Mouse (Mus musculus): ENCODE measurements at regions not wholly inside any gene's neighbourhood (a gene's known extent, or its start where the extent isn't known, plus 50 kb on each side); places are given as distances from the start of the nearest gene placed in this dataset.
"Not testable (repeated sequence)": the region's sequence is repeated elsewhere in the genome, so short reads cannot be mapped to it uniquely, and the experiment has no call there.

DNA sequence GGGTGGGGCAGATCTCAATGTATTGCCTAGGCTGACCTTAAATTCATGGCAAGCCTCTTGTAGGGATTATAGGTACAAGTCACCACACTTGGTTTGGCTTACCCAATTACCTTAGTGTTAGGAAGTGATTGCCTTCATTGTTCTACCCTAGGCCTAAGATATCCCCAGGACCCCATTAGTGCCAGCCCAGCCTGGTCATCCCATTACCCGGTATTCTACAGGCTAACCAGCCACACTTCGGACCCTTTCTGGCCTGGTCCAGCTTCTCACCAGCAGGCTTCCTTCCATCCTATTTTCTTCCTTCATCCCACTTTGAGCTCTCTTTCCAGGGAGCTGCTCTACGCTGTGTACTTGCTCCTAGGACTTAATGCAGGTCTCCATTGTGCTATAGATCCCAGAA lies 59.5 kb downstream of the Tex35 start:
- no peak for DNase-seq

DNA sequence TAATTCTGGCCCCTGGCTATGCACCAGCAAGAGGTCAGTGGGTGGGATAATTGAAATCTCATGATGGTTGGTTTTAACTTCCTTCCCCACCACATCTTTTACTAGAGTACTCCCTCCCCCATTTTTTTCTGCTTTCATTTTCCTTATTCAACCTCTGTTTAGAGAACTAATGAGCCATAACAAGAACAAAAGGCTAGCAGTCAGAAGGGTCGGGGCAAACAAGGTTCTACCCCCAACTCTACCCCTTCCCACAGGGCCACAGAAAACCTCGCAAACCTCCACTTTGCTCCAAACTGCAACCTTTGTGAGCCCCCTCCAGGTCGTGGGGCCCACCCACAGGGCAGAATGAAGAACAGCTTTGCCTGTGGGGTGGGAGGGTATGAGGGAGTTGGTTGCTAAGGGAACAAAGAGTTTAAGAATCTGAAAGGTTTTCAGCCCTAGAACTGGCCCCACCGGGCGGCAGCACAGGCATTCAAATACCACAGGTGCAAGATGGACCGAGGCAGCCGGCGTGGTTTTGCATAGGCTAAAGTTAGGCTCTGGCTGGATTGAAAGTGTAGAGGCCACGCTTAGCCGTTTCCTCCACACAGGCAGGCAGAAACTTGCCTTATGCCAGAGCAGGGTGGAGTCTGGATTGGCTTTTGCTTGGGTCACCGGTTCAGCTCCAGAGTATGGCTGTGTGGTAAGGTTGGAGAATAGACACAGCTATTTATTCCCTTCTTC lies 60.1 kb downstream of the Tex35 start:
- DNase-seq, result no peak

DNA sequence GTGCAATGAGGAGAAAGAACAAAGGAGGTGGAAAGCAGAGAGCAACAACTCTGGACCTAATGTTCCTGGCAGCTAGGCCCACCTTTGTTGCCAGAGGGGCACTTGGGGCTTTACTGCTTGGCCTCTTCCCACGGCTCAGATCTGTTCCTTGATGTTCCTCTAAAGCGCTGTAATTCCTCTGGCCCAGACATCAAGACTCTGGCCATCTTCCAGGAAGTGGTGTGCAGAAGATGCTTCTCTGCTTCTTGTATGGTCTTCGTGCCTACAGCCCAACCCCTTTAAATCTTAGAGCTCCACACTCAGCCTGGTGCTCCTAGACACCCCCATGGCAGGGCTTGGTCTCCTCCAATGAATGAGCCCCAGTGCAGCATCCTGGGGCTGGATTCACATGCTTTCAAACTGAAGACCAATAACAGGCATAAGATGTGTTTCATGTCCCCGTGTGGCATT lies 60.7 kb downstream of the Tex35 start:
- DNase-seq, result no peak

DNA sequence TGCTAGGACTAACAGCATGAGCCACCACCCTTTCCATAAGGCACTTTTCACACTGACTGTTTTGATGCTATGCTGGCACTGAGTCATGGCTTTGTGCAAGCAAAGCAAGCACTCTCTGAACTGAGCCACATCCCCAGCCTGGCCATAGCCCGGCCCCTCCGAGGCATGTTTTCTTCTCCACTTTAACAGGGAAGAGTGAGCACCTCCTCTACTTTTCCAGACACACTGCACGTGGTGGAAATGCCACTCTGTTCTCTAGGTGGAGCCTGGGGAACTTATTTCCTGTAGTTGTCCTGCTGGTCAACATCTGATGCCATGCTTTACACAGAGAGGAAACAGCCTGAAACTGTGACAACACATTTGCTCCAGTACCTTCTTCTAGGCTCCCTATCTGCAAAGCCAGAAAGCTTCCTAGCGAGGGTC lies 61.7 kb downstream of the Tex35 start:
- DNase-seq, result no peak

DNA sequence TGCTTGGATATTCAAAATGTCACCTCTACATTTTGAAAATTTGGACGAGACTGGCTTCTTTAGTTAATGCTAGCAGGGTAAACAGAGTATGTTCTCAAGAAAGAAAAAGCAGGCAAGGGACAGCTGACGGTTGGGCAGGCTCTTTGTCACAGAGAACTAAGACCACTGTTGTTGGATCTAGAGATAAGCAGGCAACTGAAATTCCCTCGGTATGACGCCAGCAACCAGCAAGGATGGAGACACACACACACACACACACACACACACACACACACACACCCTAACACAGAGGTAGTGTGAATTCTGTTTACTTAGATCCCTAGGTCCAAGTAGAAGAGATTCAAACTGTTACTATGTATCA lies 68.7 kb downstream of the Tex35 start:
- no peak for DNase-seq

DNA sequence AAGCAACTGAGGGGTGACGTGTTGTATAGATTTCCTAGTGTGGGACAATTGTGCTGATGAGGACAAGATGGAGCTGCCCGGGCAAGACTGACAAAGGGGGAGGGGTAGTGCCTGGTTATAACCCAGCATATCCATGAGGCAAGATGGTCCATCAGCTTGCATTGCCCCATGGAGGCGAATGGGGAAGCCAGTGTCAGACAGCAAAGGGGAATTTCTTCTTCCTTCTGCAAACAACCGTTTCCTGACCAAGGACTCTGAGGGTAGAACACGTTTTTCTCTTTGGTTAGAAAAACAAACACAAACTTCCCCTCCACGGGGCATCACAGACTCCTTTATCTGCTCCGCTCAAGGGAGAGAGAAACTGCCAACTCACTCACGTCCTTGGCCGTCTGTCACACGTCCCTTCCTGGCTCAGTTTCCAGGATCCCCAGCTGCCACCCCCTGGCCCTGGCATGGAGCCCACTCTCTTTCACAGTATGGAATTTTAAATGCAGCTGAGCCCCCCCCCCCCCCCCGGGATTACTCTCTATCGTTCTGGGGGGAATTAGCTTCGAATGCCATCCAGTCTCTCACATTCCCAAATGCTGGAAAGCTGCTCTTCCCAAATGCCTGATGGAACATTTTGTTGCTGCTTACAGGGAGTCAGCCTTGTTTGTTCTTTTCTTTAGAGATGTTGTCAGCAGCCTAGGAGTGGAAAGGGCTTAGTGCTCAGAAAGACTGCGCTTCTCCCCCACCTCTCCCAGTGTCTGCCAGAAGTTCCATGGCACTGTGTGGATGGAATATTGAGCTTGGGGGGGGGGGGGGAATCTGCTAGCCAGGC lies 69.3 kb downstream of the Tex35 start:
- DNase-seq, result peak; percentile 39

DNA sequence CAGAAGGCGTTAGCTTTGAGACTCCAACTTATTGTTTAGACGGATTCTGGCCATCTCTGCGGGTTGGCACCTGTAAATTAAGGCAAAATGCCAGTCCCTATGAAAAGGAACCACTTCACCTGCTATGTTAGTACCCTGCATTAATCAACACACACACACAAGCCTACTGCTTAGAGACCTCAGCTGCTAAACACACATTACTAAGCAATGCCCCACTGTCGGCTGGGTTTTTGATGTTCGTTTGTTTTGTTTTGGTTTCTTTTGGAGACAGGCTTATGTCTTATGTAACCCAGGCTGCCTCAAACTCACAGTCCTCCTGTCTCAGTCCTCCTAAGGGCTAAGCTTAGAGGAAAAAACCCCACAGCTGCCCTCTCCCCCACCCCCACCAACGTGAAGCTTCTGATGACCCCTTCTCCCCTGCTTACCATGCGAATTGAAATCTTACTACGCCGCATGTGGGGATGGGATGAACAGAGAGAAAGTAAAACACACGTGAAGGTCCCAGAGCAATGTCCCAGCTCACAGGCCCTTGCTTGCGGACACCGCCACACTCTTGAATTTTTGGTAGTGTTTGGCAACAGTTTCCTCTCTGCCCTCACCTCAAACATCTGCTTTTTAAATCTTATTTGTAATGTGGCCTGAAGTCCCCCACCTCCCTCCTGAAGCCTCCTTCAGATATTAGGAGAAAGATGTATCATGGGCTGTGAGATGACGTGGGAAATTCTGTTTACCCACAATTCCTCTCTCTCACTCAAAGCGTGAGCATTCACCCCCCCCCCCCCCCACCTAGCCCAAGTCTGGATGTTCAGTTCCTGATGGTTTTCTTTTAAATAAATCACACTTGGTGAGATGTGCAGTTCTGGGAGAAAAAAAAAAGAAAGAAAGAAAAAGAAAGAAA lies 70.1 kb downstream of the Tex35 start:
- no peak for DNase-seq

DNA sequence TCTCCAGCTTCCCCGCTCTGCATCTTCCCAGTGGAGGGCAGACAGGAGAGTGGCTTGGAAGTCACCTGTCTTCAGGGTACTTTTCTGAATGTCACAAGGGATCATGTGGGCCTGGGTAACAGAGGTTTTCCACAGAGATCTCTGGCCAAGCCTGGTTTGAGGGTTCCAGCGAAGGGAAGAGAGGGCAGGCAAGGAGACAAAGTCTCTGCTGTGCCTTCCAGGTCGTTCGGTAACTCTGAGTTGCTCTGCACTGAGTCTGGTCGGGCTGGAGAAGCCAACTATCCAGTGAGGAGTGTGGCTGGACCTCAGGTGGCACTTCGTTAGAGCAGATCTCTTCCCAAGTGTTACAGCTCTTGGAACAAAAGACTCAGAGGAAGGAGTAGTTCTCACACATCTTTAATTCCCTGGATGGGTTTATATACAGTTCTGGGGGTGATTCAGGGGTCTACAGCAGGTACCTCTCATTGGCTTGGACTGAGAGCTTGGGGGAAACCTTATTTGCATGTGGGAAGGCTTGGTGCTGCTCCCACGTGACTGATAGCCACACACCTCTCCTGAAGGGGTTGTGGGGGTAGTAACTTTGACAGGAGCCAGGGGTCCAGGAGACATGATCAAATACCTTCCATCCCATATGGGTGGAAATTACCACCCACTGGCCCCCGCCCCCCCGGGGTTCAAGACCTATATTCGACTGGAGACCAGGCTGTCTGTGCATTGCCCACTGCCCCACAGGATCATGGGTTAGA lies 71.1 kb downstream of the Tex35 start:
- DNase-seq, result no peak

DNA sequence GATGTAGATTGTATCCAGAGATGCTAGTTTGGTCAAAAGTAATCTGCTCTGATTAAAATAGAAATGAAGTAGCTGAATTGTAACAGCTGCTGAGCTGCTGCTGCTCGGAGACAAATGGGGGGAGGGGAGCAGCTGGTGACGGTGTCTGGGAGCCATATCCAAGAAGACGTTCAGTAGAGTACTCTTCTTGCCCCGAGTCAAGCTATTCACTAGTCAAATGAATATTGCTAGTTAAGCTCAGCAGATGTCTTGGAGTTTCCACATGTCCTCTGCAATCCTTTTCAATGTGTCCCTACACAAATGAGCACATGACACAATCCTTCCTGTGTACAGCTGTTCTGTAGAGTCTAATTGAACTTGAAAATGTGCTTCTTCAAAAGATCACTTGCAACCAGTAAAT lies 71.7 kb downstream of the Tex35 start:
- no peak for DNase-seq

DNA sequence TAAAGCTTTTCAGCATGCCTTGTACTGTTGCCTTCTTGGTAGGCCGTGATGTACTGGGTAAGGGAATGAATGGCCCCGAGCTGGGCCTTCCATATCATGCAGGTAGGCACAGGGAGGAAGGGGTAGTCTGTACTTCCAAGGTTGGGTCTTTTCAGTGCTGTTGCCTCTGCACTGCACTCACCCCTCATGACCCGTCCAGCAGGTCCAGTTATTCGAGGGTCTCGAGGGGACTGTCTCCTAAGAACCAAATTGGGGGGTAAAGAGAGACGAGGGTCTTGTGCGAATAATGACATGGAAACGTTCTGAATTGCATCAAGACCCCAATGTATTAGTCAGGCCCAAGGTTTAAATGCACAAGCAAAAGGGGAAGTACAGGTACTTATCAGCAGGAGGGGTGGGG lies 73.3 kb downstream of the Tex35 start:
- DNase-seq, result not testable (repeated sequence)

DNA sequence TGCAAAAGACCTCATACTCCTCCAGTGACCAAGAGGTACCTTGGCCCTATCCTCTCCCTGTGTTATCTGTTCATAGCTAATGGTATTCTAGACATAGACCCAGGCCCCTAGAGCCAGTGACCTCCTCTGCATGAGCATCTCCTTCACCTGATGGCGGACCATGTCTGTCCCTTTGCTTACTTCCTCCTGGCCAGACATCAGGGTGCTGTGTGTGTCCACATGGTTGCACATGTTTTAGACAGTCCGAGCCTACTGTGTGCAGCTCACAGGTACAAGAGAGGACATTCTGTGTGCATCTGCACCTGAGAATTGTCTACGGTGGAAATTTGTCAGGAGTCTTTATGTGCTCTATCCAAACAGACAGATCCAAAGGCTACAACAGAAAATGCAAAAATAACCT lies 79.8 kb downstream of the Tex35 start:
- DNase-seq, result no peak

DNA sequence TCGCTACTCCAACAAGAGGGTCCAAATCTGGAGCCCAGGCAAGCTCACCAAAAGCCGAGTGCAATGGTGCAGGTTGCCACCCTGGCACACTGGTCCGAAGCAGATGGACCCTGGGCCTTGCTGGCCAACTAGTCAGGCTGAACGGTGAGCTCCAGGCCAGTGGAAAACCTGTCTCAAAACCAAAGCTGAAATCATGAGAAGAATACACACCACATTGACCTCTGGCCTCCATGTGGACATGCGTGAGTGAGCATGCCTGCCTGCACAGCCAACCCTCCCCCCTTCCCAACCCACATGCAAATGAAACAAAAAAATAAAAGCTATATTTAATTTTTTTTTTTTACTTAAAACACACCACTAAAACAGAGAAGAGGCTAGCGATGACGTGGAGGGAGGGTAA lies 80.8 kb downstream of the Tex35 start:
- DNase-seq, result no peak

DNA sequence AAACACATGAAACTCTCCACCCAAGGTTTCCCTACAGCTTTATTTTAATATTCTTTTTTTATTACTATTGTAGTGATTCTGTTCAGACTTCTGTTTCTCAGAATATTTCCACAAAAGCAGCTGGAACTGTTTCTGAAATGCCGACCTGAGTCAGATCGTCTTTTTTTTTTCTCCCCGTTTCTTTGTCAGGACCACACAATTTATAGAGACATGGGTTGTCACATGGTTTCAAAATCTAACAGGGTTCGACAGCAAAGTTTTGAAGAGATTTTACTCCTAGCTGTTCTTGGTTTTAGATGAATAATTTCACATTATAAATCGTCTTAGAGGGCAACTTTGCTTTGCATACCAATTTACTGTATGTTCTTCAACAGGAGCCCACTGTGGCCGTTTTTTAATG lies 84.0 kb upstream of the Ralgps2 start:
- DNase-seq, result no peak

DNA sequence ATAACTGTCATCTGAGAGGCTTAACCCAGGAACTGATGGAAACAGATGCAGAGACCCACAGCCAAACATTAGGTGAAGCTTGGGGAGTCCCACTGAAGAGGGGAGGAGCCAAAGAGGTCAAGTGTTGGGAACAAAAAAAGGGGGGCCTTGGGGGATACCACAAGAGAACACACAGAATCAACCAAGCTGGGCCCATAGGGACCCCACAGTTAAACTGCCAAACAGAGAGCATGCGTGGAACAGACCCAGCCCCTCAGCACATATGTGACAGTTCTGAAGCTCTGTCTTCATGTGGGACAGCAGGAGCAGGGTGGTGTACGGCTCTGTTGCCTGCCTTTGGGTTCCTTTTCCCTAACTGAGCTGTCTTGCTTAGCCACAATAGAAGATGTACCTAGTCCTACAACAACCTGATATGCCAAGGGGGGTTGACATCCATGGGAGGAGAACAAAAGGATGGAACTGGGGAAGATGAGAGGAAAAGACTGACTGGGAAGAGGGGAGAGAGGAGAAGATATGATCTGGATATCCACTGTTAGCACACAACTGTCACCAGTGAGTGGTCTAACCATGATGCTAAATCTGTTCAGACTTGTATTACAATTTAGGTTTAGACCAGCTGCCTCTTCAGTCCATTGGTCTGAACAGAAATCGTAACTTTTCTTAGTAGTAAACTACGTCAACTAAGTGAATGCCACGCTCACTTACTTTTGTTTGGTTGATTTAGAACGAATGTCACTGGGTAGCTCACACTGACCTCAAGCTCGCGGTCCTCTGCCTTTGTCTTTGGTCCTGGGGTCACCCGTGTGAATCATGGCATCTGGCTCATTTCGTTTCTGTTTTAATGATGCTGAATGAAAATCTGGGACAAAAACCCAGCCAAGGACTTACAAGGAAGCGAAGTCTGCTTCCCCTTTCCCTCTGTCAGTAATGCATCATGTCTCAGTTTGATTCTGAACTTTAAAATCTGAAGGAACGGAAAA lies 83.3 kb upstream of the Ralgps2 start:
- DNase-seq, result no peak

DNA sequence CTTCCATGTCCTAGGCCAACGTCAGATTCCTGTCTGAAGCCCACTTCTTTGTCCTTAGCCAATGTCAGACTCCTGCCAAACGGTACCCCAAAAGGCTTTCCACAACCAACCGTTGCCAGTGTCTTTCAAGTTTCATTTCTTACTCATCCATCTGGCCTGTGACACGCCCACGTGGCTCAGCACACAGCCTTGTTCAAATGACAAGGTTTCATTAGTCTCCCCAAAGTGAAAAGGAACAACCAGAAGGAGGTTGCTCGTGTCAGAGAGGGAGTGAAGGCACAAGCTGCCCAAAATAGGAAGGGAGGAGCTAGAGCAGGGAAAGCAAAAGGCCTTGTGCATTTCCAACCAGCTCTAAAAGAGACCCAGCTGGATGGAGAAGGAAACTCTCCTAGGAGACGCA lies 80.5 kb upstream of the Ralgps2 start:
- peak; percentile 14 for DNase-seq

DNA sequence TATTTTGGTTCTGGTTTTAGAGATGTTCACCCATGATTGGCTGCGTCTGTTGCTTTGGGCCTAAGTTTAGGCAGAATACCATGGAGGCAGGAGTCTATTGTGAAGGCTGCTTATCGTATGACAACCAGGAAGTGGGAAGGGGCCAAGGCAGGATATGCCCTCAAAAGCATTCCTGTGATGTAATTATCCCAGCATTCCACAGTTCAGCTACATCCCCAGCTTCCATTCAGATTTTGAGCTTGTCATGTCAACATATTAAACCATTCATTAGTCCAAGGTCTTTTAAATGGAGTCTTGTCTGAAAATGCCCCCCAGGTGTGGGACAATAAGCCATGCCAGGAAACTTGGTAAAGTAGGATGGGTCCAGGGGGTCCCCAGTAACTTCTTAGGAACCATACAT lies 79.3 kb upstream of the Ralgps2 start:
- DNase-seq, result no peak

DNA sequence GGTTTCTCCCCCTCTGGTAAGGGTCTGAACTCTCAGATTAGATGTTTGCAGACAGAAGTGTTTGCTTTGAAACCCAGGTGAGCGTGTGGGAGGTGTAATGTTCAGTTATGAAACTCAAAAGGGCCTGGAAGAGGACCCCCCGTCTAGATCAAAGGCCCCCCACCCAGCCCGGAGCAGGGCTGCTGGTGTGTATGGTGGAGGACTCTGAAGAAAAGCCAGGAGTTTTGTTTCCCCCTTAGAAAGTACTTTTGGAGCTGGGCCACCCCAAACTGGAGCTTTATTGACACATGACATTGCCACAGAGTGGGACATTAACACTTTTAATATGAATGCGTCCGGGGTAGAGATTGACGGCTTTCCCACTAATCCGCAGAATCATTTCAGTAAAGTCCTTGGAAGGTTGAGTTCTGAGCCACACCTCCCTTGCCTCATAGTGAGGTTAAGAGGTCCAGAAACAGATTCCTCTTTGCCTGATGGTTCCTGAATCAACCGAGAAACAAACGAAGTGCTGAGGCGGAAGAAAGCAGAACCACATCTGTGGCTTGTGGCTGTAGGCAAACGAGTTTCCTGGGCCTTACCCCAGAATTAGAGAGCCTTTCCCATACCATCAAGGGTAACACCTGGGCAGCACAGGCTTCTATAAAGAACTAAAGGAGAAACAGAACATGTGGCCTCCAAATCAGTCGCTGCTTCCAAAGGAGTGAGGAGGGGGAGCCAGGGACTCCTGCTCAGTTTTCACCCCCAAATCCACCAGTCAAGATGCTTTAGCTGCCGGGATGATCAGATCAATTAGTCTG lies 78.0 kb upstream of the Ralgps2 start:
- no peak for DNase-seq

DNA sequence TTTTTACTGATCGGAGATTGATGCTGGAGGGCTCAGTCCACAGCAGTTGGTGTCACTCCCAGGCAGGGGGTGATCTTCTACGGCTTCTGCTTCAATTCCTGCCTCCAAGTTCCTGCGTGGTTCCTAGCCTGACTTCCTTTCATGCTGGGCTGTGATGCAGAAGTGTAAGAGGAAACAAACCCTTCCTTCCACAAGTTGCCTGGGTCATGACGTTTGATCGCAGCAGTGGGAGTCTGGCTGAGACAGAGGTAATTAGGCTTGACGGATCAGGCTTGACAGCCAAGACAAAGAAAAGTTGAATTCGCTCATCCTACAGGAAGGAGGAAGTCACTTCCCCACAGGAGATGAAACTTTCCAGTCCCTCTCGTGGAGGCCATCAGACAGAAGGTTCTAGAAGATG lies 77.2 kb upstream of the Ralgps2 start:
- no peak for DNase-seq

DNA sequence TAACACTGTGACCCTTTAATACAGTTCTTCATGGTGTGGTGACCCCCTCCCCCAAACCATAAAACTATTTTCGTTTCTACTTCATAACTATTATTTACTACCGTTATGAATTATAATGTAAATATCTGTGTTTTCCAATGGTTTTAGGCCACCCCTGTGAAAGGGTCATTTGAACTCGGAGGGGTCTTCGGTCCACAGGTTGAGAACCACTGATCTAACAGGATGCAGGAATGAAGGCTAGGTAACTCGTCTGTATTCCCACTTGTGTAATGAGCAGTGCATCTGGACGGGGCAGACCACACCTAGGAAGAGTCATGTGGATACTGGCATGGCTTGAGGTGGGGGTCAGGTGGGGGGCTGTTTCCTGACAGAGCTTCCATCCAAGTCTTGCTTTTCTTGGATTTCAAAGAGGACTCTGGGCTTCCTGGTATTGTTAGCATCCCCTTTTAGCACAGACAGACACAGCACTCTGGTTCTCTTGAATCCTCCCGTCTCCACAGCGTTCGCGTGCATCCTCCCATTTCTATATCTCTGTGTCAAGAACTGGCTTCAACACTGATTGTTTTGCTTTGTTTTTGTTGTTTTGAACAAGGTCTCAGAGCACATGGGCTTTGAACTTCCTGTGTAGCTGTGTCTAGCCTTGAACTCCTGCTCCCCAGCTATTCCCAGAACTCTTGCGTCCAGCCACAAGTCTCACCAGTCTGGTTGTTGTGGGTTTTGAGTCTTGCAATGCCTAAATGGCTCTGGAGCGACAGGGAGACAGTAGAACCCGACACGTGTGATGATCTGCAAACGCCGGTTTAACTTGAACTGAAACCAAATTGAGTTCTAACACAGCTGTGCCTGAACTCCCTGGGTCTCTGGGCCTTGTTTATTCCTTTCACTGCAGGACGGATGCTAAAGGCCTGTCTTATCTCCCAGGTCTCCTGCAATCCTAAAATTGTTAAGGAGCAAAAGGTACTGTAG lies 75.4 kb upstream of the Ralgps2 start:
- no peak for DNase-seq

All from right cerebral cortex, postnatal 25 days (tissue).